Mouse (Mus musculus) ovary, adult 10 weeks (tissue): Measurements from ENCODE around the gene Ldlrad1. TPM values are rescaled to one million over a fixed set of nuclear protein-coding genes. Genes with fewer than 3 reads are reported as not detected.

Source experiments
- polyA plus RNA-seq: library from polyadenylated mRNA; stranded (reverse); fragments of 350-450 nt; fragmentation: Illumina TruSeq; extraction: RNeasy Lipid Tissue Mini Kit (QIAGEN cat#74804); gene quantifications from one replicate; pipeline ENCODE4 v1.2.3, GENCODE M21; 2014

Gene Ldlrad1
- polyA plus RNA-seq, result not detected

DNA sequence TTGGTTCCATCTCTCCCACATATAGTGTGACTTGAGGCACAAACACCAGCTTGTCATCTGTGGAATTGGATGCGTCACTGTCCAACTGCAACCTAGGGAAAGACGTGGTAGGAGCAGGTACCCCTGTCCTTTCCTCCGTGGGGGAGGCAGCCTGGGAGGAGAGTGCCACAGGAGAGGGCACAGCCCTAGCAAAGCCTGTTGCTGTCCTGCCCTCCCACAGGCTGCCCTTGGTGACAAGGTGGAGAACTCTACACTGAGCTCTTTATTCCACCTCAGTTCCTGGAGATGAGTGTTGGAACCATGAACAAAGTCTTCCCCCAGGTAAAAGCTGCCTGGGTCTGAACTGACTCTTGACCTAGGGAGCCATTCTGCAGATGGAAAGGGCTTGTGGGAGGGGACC, at the start of gene Ldlrad1:
Ldlrad1 (plus strand) TSS at position 301 of the 400 bp plus-strand sequence.

DNA sequence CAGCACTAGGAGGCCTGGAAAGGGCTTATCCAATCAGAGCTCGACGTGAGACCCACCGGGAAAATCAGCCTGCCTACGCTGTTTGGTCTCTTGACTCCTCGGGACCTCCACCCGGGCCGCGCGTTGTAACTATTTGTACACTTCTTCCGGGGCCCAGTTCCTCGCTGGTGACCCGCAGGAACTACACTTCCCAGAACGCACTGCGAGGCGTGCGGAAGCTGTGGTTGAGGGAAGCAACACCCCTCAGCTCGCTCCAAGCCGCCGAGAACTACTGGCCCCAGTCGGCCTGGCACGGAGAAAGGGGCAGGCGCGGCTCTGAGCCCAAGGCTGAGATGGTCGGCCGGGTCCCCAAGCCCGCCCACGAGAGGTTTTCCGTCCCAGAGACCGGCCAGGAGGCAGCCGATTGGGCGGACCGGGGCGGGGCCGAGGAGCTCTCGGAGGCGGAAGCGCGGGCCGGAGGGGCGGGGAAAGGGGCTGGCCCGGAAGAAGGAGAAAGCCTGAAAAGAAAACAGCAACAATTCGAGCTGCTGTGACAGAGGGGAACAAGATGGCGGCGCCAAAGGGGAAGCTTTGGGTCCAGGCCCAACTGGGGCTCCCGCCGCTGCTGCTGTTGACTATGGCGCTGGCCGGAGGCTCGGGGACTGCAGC, 30.7 kb upstream of the Ldlrad1 start, which contains the start of gene Tmem59:
Tmem59 (plus strand) TSS at position 218 of the 648 bp plus-strand sequence.

DNA sequence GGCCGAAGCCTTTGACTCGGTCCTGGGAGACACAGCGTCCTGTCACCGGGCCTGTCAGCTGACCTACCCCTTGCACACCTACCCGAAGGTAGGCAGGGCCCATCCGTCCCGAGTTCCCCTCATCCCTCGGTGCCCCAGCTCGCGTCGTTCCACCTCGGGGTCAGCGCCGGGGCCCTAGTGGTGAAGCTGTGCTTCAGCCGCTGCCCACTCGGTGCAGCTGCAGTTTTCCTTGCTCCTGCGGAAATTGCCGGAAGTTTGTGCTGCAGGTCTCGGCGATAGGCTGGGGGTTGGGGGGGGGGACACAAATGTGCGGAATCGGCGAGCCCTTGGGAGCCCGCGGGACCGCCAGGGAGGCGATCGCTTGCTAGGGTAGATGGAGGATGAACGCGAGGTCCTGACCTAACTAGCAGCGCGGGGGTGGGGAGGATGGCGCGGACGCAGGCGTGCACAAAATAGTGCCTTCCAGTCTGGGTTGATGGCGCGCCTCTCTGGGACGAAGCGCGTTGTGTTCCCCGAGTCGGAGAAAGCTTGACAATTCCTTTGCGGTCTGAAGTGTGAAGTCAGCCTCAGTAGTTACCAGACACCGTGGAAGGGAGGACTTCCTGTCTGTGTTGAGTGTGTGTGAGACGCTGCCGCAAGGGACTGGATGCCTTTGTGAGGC, 30.0 kb upstream of the Ldlrad1 start, which contains the start of gene Tceanc2:
Tceanc2 (minus strand) TSS at position 287 of the 661 bp plus-strand sequence.

DNA sequence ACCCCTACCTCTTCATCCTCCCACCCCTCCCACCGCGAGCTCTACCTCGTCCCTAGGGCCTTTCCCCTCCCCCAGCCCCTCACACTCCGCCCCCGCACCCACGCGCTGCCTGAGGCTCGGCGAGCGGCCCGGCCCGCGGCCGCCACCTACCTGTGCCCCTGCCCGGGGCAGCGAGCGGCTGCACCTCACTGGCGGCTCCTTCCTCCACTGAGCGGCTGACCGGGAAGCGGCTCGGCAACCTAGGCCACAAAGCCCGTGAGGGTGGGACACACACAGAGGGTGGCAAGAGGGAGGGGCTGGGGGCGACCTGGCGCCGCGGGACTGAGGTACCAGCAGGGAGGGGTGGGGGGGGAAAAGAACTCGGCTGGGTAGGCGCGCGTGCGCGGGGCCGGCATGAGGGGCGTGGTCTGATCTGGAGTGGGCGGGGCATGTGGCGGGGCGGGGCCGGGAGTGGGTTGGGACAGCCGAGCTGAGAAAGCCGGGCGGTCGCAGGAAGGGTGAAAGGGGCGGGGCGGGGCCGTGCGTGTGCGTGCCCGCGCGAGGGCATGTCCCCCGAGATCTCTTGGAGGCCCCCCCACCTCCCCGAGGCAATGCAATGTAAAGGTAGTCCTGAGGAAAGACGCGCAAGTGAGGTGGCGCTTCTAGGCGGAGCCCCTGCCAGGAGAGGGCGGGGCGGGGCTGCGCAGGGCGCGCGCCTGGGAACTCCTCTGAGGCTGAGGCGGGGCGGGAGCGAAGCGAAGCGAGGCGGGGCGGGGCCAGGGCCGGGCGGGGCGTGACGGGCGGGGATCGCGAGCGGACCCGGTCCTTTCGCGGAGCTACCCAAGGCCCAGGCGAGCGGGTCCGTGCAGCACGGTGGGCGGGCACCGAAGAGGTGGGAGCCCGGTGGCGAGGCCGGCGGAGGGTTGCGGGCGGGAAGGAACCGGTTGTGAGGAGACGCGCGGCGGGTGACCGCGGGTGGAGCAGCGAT, 44.4 kb downstream of the Ldlrad1 start, which contains the start of the genes Lrrc42 and Hspb11:
Lrrc42 (minus strand) TSS at position 408 of the 967 bp plus-strand sequence.
Hspb11 (plus strand) TSS at position 469 of the 967 bp plus-strand sequence.

Other genes starting within 250 kb of the Ldlrad1 start
- 21.8 TPM for gene Mrpl37, start 142.3 kb upstream of the Ldlrad1 start, polyA plus RNA-seq
- gene Cyb5rl, start 142.2 kb upstream of the Ldlrad1 start, polyA plus RNA-seq, result 1.5 TPM
- not detected for gene Cdcp2, start 112.3 kb upstream of the Ldlrad1 start, polyA plus RNA-seq
- 644 TPM for gene Tmem59, start 30.8 kb upstream of the Ldlrad1 start, polyA plus RNA-seq
- 48.4 TPM for gene Tceanc2, start 30.1 kb upstream of the Ldlrad1 start, polyA plus RNA-seq
- gene Lrrc42, start 44.4 kb downstream of the Ldlrad1 start, polyA plus RNA-seq, result 52.7 TPM
- 99.8 TPM for gene Hspb11, start 44.4 kb downstream of the Ldlrad1 start, polyA plus RNA-seq
- gene Dio1, start 98.0 kb downstream of the Ldlrad1 start, polyA plus RNA-seq, result 1.3 TPM
- 36.7 TPM for gene Yipf1, start 105.2 kb downstream of the Ldlrad1 start, polyA plus RNA-seq
- 63.8 TPM for gene Ndc1, start 158.6 kb downstream of the Ldlrad1 start, polyA plus RNA-seq
- gene Glis1, start 225.4 kb downstream of the Ldlrad1 start, polyA plus RNA-seq, result not detected